Mouse (Mus musculus): ENCODE measurements around the gene Tshz2. TPM values are rescaled to one million over a fixed set of nuclear protein-coding genes. Genes with fewer than 3 reads are reported as not detected.

Gene Tshz2
- polyA plus RNA-seq, 1 experiment from 2014 or later: 9.0 TPM

- ATAC-seq (replicated peaks): no peak
- 78% methylated on average over 12 of the region's 12 CpGs for WGBS
- no peak overlapping the region for H3K4me2 ChIP-seq (replicated peaks)
These were observed 422.1 kb downstream of the Tshz2 start for GRCm38 (mm10) chr2:170054943-170055342.

GRCm38 (mm10) chr2:170055413-170055812 lies 422.6 kb downstream of the Tshz2 start:
- 0 out of 2 replicates have a peak, but pooled peaks cover 2% of the 10 kb centered on the region for H3K27me3 ChIP-seq
- 30% methylated on average over 9 of the region's 9 CpGs for WGBS
- H3K9me3 ChIP-seq: no peaks in the 10 kb centered on the region
- no peak overlapping the region for H3K4me2 ChIP-seq (replicated peaks)
- H3K9ac ChIP-seq (replicated peaks): no peak overlapping the region
- no peaks in the 10 kb centered on the region for H3K36me3 ChIP-seq
- no peak overlapping the region for H3K4me3 ChIP-seq
- H3K4me1 ChIP-seq: peaks cover 13% of the 10 kb centered on the region
- H3K27ac ChIP-seq (replicated peaks): no peak overlapping the region
- no peak for ATAC-seq (replicated peaks)

More at GRCm38 (mm10) chr2:170054943-170055342, 422.1 kb downstream of the Tshz2 start:
- Histone ChIP-seq H3K9me3 (no peaks in the 10 kb centered on the region), H3K9ac (replicated peaks) (no peak overlapping the region), H3K27me3 (0 out of 2 replicates have a peak, but pooled peaks cover 3% of the 10 kb centered on the region), H3K27ac (replicated peaks) (no peak overlapping the region), H3K4me3 (no peak overlapping the region), H3K36me3 (no peaks in the 10 kb centered on the region), H3K4me1 (peaks cover 13% of the 10 kb centered on the region)

GRCm38 (mm10) chr2:170058774-170059173 lies 426.0 kb downstream of the Tshz2 start:
- Histone ChIP-seq H3K36me3 (no peaks in the 10 kb centered on the region), H3K27me3 (no peaks in the 10 kb centered on the region), H3K4me2 (replicated peaks) (no peak overlapping the region), H3K9ac (replicated peaks) (no peak overlapping the region), H3K9me3 (no peaks in the 10 kb centered on the region), H3K4me1 (no peaks in the 10 kb centered on the region), H3K4me3 (no peak overlapping the region), H3K27ac (replicated peaks) (no peak overlapping the region)
- ATAC-seq (replicated peaks): no peak
- 63% methylated on average over 14 of the region's 14 CpGs for WGBS

GRCm38 (mm10) chr2:170060066-170060465 lies 427.3 kb downstream of the Tshz2 start:
- Histone ChIP-seq H3K4me1 (no peaks in the 10 kb centered on the region), H3K9me3 (no peaks in the 10 kb centered on the region), H3K36me3 (no peaks in the 10 kb centered on the region), H3K4me3 (no peak overlapping the region), H3K9ac (replicated peaks) (no peak overlapping the region), H3K27me3 (no peaks in the 10 kb centered on the region), H3K4me2 (replicated peaks) (no peak overlapping the region), H3K27ac (replicated peaks) (no peak overlapping the region)
- WGBS: 70% methylated on average over 4 of the region's 4 CpGs
- no peak for ATAC-seq (replicated peaks)

- no peak overlapping the region for H3K27ac ChIP-seq (replicated peaks)
- no peaks in the 10 kb centered on the region for H3K27me3 ChIP-seq
- H3K4me1 ChIP-seq: no peaks in the 10 kb centered on the region
- no peaks in the 10 kb centered on the region for H3K36me3 ChIP-seq
- no peak for ATAC-seq (replicated peaks)
- H3K4me3 ChIP-seq: no peak overlapping the region
- H3K9me3 ChIP-seq: no peaks in the 10 kb centered on the region
- H3K4me2 ChIP-seq (replicated peaks): no peak overlapping the region
- no peak overlapping the region for H3K9ac ChIP-seq (replicated peaks)
- 90% methylated on average over 3 of the region's 3 CpGs for WGBS
These were observed 429.6 kb downstream of the Tshz2 start for GRCm38 (mm10) chr2:170062378-170062777.

GRCm38 (mm10) chr2:170069976-170070375 lies 437.2 kb downstream of the Tshz2 start:
- no peaks in the 10 kb centered on the region for H3K27me3 ChIP-seq
- WGBS: 87% methylated on average over 5 of the region's 5 CpGs
- ATAC-seq (replicated peaks): no peak
- H3K9me3 ChIP-seq: no peaks in the 10 kb centered on the region
- no peak overlapping the region for H3K4me3 ChIP-seq
- no peak overlapping the region for H3K4me2 ChIP-seq (replicated peaks)
- peaks cover 10% of the 10 kb centered on the region for H3K4me1 ChIP-seq
- H3K36me3 ChIP-seq: no peaks in the 10 kb centered on the region
- no peak overlapping the region for H3K9ac ChIP-seq (replicated peaks)
- no peak overlapping the region for H3K27ac ChIP-seq (replicated peaks)

GRCm38 (mm10) chr2:170070641-170071241 lies 437.9 kb downstream of the Tshz2 start:
- H3K4me2 ChIP-seq (replicated peaks): no peak overlapping the region

GRCm38 (mm10) chr2:170076941-170077490 lies 444.2 kb downstream of the Tshz2 start:
- ATAC-seq (replicated peaks): no peak

More at GRCm38 (mm10) chr2:170070641-170071241, 437.9 kb downstream of the Tshz2 start:
- Histone ChIP-seq H3K4me3 (no peak overlapping the region), H3K4me1 (peaks cover 10% of the 10 kb centered on the region), H3K27me3 (no peaks in the 10 kb centered on the region), H3K36me3 (no peaks in the 10 kb centered on the region), H3K9ac (replicated peaks) (no peak overlapping the region), H3K27ac (replicated peaks) (no peak overlapping the region), H3K9me3 (no peaks in the 10 kb centered on the region)
- ATAC-seq (replicated peaks): no peak
- 39% methylated on average over 15 of the region's 15 CpGs for WGBS

GRCm38 (mm10) chr2:170078041-170078440 lies 445.2 kb downstream of the Tshz2 start:
- Histone ChIP-seq H3K36me3 (no peaks in the 10 kb centered on the region), H3K9me3 (no peaks in the 10 kb centered on the region), H3K27me3 (no peaks in the 10 kb centered on the region), H3K27ac (replicated peaks) (no peak overlapping the region), H3K4me3 (no peak overlapping the region), H3K4me2 (replicated peaks) (no peak overlapping the region), H3K9ac (replicated peaks) (no peak overlapping the region), H3K4me1 (peaks cover 3% of the 10 kb centered on the region; the same call in 1 of the 2 replicates)
- WGBS: 89% methylated on average over 10 of the region's 10 CpGs
- ATAC-seq (replicated peaks): no peak

More at GRCm38 (mm10) chr2:170076941-170077490, 444.2 kb downstream of the Tshz2 start:
- WGBS: 78% methylated on average over 6 of the region's 6 CpGs
- no peak overlapping the region for H3K9ac ChIP-seq (replicated peaks)
- no peaks in the 10 kb centered on the region for H3K9me3 ChIP-seq
- H3K4me3 ChIP-seq: no peak overlapping the region
- peaks cover 10% of the 10 kb centered on the region for H3K4me1 ChIP-seq
- H3K36me3 ChIP-seq: no peaks in the 10 kb centered on the region
- H3K27me3 ChIP-seq: no peaks in the 10 kb centered on the region
- no peak overlapping the region for H3K27ac ChIP-seq (replicated peaks)
- H3K4me2 ChIP-seq (replicated peaks): no peak overlapping the region

GRCm38 (mm10) chr2:170078442-170079017 lies 445.7 kb downstream of the Tshz2 start:
- ATAC-seq (replicated peaks): no peak

GRCm38 (mm10) chr2:170091563-170092443 lies 459.0 kb downstream of the Tshz2 start:
- Histone ChIP-seq H3K4me1 (no peaks in the 10 kb centered on the region), H3K9me3 (no peaks in the 10 kb centered on the region), H3K9ac (replicated peaks) (no peak overlapping the region), H3K4me3 (no peak overlapping the region), H3K36me3 (no peaks in the 10 kb centered on the region), H3K27me3 (no peaks in the 10 kb centered on the region), H3K4me2 (replicated peaks) (no peak overlapping the region), H3K27ac (replicated peaks) (no peak overlapping the region)
- no peak for ATAC-seq (replicated peaks)
- WGBS: 69% methylated on average over 10 of the region's 10 CpGs

More at GRCm38 (mm10) chr2:170078442-170079017, 445.7 kb downstream of the Tshz2 start:
- H3K4me3 ChIP-seq: no peak overlapping the region
- no peak overlapping the region for H3K4me2 ChIP-seq (replicated peaks)
- H3K9ac ChIP-seq (replicated peaks): no peak overlapping the region
- no peaks in the 10 kb centered on the region for H3K36me3 ChIP-seq
- 59% methylated on average over 15 of the region's 15 CpGs for WGBS
- H3K4me1 ChIP-seq: no peaks in the 10 kb centered on the region
- no peaks in the 10 kb centered on the region for H3K27me3 ChIP-seq
- H3K27ac ChIP-seq (replicated peaks): no peak overlapping the region
- H3K9me3 ChIP-seq: no peaks in the 10 kb centered on the region

- Histone ChIP-seq H3K27me3 (no peaks in the 10 kb centered on the region), H3K36me3 (no peaks in the 10 kb centered on the region), H3K4me3 (no peak overlapping the region), H3K27ac (replicated peaks) (no peak overlapping the region), H3K4me1 (no peaks in the 10 kb centered on the region), H3K9ac (replicated peaks) (no peak overlapping the region), H3K4me2 (replicated peaks) (no peak overlapping the region), H3K9me3 (no peaks in the 10 kb centered on the region)
- WGBS: 92% methylated on average over 17 of the region's 17 CpGs
- ATAC-seq (replicated peaks): no peak
These were observed 461.4 kb downstream of the Tshz2 start for GRCm38 (mm10) chr2:170094220-170094619.

All from forebrain, embryonic 15.5 days (tissue).